Mouse (Mus musculus): ENCODE data around the gene Hmgb2. TPM values are rescaled to one million over a fixed set of nuclear protein-coding genes. Genes with fewer than 3 reads are reported as not detected.

The Hmgb2 gene
- polyA plus RNA-seq, 1 experiment from 2014 or later, result 288 TPM

GRCm38 (mm10) chr8:57486491-57487440 lies 24.9 kb upstream of the Hmgb2 start:
- H3K27me3 ChIP-seq (ENCODE audit: control insufficient read depth, insufficient read depth, low read length), result no peaks in the 10 kb centered on the region
- peak; percentile 59 for ATAC-seq (replicated peaks; ENCODE audit: insufficient number of reproducible peaks, low FRiP score, low TSS enrichment)
- WGBS (ENCODE audit: insufficient replicate concordance), result under 1% methylated on average over 54 of the region's 54 CpGs
- peak overlapping the region; percentile 86 for H3K4me3 ChIP-seq (ENCODE audit: low read depth, low read length)
- H3K36me3 ChIP-seq (ENCODE audit: control insufficient read depth, insufficient read depth, low read length), result peaks cover 6% of the 10 kb centered on the region
- H3K4me1 ChIP-seq (ENCODE audit: control insufficient read depth, insufficient read depth, low read length), result 0 out of 2 replicates have a peak, but pooled peaks cover 6% of the 10 kb centered on the region
- peak overlapping the region; percentile 94 for H3K9ac ChIP-seq (ENCODE audit: low read depth, low read length)
- H3K9me3 ChIP-seq (replicated peaks; ENCODE audit: control insufficient read depth, low read length), result no peaks in the 10 kb centered on the region
- peak overlapping the region; percentile 77 for H3K4me2 ChIP-seq
- H3K27ac ChIP-seq (ENCODE audit: low read depth, low read length), result peak overlapping the region; percentile 97

GRCm38 (mm10) chr8:57487441-57488155 lies 24.1 kb upstream of the Hmgb2 start, which contains the start of gene Sap30:
TSS of gene Sap30 (minus strand) at chr8:57487860.
- H3K9me3 ChIP-seq (replicated peaks; ENCODE audit: control insufficient read depth, low read length), result no peaks in the 10 kb centered on the region
- peak within 1 kb of the TSS; percentile 80 for H3K4me2 ChIP-seq
- H3K4me3 ChIP-seq (ENCODE audit: low read depth, low read length), result peak within 1 kb of the TSS; percentile 86
- peak within 1 kb of the TSS; percentile 97 for H3K27ac ChIP-seq (ENCODE audit: low read depth, low read length)
- no peaks in the 10 kb centered on the region for H3K36me3 ChIP-seq (ENCODE audit: control insufficient read depth, insufficient read depth, low read length)
- 0 out of 2 replicates have a peak, but pooled peaks cover 6% of the 10 kb centered on the region for H3K4me1 ChIP-seq (ENCODE audit: control insufficient read depth, insufficient read depth, low read length)
- no peaks in the 10 kb centered on the region for H3K27me3 ChIP-seq (ENCODE audit: control insufficient read depth, insufficient read depth, low read length)
- WGBS (ENCODE audit: insufficient replicate concordance), result under 1% methylated on average over 62 of the region's 66 CpGs
- ATAC-seq (replicated peaks; ENCODE audit: insufficient number of reproducible peaks, low FRiP score, low TSS enrichment), result peak; percentile 96
- H3K9ac ChIP-seq (ENCODE audit: low read depth, low read length), result peak within 1 kb of the TSS; percentile 94

GRCm38 (mm10) chr8:57488312-57488765 lies 23.4 kb upstream of the Hmgb2 start:
- ATAC-seq (replicated peaks; ENCODE audit: insufficient number of reproducible peaks, low FRiP score, low TSS enrichment), result 0 out of 2 replicates have a peak, but pooled peaks have one; percentile 31
- 1% methylated on average over 25 of the region's 25 CpGs for WGBS (ENCODE audit: insufficient replicate concordance)
- 0 out of 2 replicates have a peak, but pooled peaks cover 6% of the 10 kb centered on the region for H3K4me1 ChIP-seq (ENCODE audit: control insufficient read depth, insufficient read depth, low read length)
- no peaks in the 10 kb centered on the region for H3K9me3 ChIP-seq (replicated peaks; ENCODE audit: control insufficient read depth, low read length)
- H3K36me3 ChIP-seq (ENCODE audit: control insufficient read depth, insufficient read depth, low read length), result no peaks in the 10 kb centered on the region
- H3K9ac ChIP-seq (ENCODE audit: low read depth, low read length), result peak overlapping the region; percentile 89
- no peaks in the 10 kb centered on the region for H3K27me3 ChIP-seq (ENCODE audit: control insufficient read depth, insufficient read depth, low read length)
- H3K27ac ChIP-seq (ENCODE audit: low read depth, low read length), result peak overlapping the region; percentile 97
- H3K4me2 ChIP-seq, result peak overlapping the region; percentile 80
- H3K4me3 ChIP-seq (ENCODE audit: low read depth, low read length), result peak overlapping the region; percentile 86

- Histone ChIP-seq H3K4me1 (ENCODE audit: control insufficient read depth, insufficient read depth, low read length) (0 out of 2 replicates have a peak, but pooled peaks cover 6% of the 10 kb centered on the region), H3K4me2 (no peak overlapping the region), H3K27me3 (ENCODE audit: control insufficient read depth, insufficient read depth, low read length) (no peaks in the 10 kb centered on the region), H3K9me3 (replicated peaks; ENCODE audit: control insufficient read depth, low read length) (no peaks in the 10 kb centered on the region), H3K9ac (ENCODE audit: low read depth, low read length) (no peak overlapping the region), H3K36me3 (ENCODE audit: control insufficient read depth, insufficient read depth, low read length) (no peaks in the 10 kb centered on the region), H3K27ac (ENCODE audit: low read depth, low read length) (0 out of 2 replicates have a peak overlapping the region, but pooled peaks have one; percentile 22), H3K4me3 (ENCODE audit: low read depth, low read length) (no peak overlapping the region)
- WGBS (ENCODE audit: insufficient replicate concordance), result 89% methylated on average over 1 of the region's 1 CpGs
- no peak for ATAC-seq (replicated peaks; ENCODE audit: insufficient number of reproducible peaks, low FRiP score, low TSS enrichment)
These were observed 22.3 kb upstream of the Hmgb2 start for GRCm38 (mm10) chr8:57489366-57489765.

- H3K4me2 ChIP-seq, result no peak overlapping the region
- 0 out of 2 replicates have a peak, but pooled peaks cover 6% of the 10 kb centered on the region for H3K4me1 ChIP-seq (ENCODE audit: control insufficient read depth, insufficient read depth, low read length)
- no peak overlapping the region for H3K9ac ChIP-seq (ENCODE audit: low read depth, low read length)
- no peak overlapping the region for H3K27ac ChIP-seq (ENCODE audit: low read depth, low read length)
- no peaks in the 10 kb centered on the region for H3K36me3 ChIP-seq (ENCODE audit: control insufficient read depth, insufficient read depth, low read length)
- no peak for ATAC-seq (replicated peaks; ENCODE audit: insufficient number of reproducible peaks, low FRiP score, low TSS enrichment)
- no peaks in the 10 kb centered on the region for H3K9me3 ChIP-seq (replicated peaks; ENCODE audit: control insufficient read depth, low read length)
- no peaks in the 10 kb centered on the region for H3K27me3 ChIP-seq (ENCODE audit: control insufficient read depth, insufficient read depth, low read length)
- H3K4me3 ChIP-seq (ENCODE audit: low read depth, low read length), result no peak overlapping the region
These were observed 21.8 kb upstream of the Hmgb2 start for GRCm38 (mm10) chr8:57489896-57490295.

- Histone ChIP-seq H3K4me2 (no peak overlapping the region), H3K9ac (ENCODE audit: low read depth, low read length) (no peak overlapping the region), H3K4me3 (ENCODE audit: low read depth, low read length) (no peak overlapping the region), H3K36me3 (ENCODE audit: control insufficient read depth, insufficient read depth, low read length) (no peaks in the 10 kb centered on the region), H3K27me3 (ENCODE audit: control insufficient read depth, insufficient read depth, low read length) (no peaks in the 10 kb centered on the region), H3K9me3 (replicated peaks; ENCODE audit: control insufficient read depth, low read length) (no peaks in the 10 kb centered on the region), H3K27ac (ENCODE audit: low read depth, low read length) (no peak overlapping the region), H3K4me1 (ENCODE audit: control insufficient read depth, insufficient read depth, low read length) (no peaks in the 10 kb centered on the region)
- WGBS (ENCODE audit: insufficient replicate concordance), result 86% methylated on average over 4 of the region's 4 CpGs
- ATAC-seq (replicated peaks; ENCODE audit: insufficient number of reproducible peaks, low FRiP score, low TSS enrichment), result no peak
These were observed 19.8 kb upstream of the Hmgb2 start for GRCm38 (mm10) chr8:57491873-57492272.

GRCm38 (mm10) chr8:57498494-57498846 lies 13.2 kb upstream of the Hmgb2 start:
- H3K9me3 ChIP-seq (replicated peaks; ENCODE audit: control insufficient read depth, low read length), result no peaks in the 10 kb centered on the region
- no peaks in the 10 kb centered on the region for H3K4me1 ChIP-seq (ENCODE audit: control insufficient read depth, insufficient read depth, low read length)
- H3K27me3 ChIP-seq (ENCODE audit: control insufficient read depth, insufficient read depth, low read length), result no peaks in the 10 kb centered on the region
- no peak overlapping the region for H3K27ac ChIP-seq (ENCODE audit: low read depth, low read length)
- WGBS (ENCODE audit: insufficient replicate concordance), result 61% methylated on average over 8 of the region's 8 CpGs
- no peak for ATAC-seq (replicated peaks; ENCODE audit: insufficient number of reproducible peaks, low FRiP score, low TSS enrichment)
- H3K4me3 ChIP-seq (ENCODE audit: low read depth, low read length), result no peak overlapping the region
- H3K36me3 ChIP-seq (ENCODE audit: control insufficient read depth, insufficient read depth, low read length), result no peaks in the 10 kb centered on the region
- no peak overlapping the region for H3K4me2 ChIP-seq
- H3K9ac ChIP-seq (ENCODE audit: low read depth, low read length), result no peak overlapping the region

- 66% methylated on average over 17 of the region's 17 CpGs for WGBS (ENCODE audit: insufficient replicate concordance)
- no peak for ATAC-seq (replicated peaks; ENCODE audit: insufficient number of reproducible peaks, low FRiP score, low TSS enrichment)
- Histone ChIP-seq H3K4me1 (ENCODE audit: control insufficient read depth, insufficient read depth, low read length) (no peaks in the 10 kb centered on the region), H3K27me3 (ENCODE audit: control insufficient read depth, insufficient read depth, low read length) (no peaks in the 10 kb centered on the region), H3K36me3 (ENCODE audit: control insufficient read depth, insufficient read depth, low read length) (no peaks in the 10 kb centered on the region), H3K9ac (ENCODE audit: low read depth, low read length) (no peak overlapping the region), H3K4me3 (ENCODE audit: low read depth, low read length) (no peak overlapping the region), H3K27ac (ENCODE audit: low read depth, low read length) (no peak overlapping the region), H3K4me2 (no peak overlapping the region), H3K9me3 (replicated peaks; ENCODE audit: control insufficient read depth, low read length) (no peaks in the 10 kb centered on the region)
These were observed 12.7 kb upstream of the Hmgb2 start for GRCm38 (mm10) chr8:57498847-57499511.
